Mouse (Mus musculus) frontal cortex, postnatal 25 days (tissue): Measurements from ENCODE around the gene Psmd1.

Experiments
- DNase-seq, 2 experiments: peaks; one replicate each; pipeline ENCODE4 v3.0.0; 2022; ENCODE audit warnings: low spot score in 2 of 2

The Psmd1 gene

DNA sequence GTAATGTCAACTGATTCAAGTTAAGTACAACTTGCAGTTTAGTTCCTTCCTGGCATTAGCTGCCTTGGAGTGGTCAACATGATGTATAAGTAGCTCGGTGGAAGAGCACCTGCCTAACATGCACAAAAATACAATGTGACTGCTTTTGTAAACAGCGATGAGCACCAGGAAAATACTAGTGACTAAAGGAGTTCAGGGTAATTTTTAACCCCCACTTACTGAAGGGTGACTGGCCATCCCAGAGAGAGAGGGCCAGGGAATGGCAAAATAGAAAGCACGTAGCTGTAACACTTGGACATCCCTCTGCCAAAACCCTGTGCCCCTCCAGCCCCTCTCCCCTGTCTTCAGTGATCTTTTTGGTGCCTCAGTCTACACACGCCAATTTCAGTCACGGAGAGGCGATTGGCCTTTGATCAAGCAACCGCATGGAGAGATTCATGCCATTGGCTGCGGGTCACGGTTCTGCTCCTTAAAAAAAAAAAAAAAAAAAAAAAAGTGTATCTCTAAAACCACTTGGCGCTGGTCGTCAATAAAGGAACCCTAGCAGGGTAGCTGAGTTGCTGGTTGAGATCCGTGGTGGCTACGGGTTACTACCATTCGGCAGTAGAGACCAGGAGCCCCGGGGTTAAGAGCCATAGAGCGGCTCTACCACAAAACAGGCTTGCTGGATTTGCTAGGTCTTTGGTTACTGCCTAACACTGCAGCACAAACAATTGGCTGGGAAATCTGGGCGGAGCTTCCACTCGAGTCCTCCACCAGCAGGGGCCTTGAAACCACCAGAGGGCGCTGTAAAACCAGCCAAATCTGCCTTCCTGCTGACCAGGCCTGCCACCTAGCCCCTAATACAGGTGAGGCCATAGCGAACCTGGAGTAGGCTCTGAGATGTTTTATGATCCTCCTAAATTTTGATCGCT, 5.1 kb upstream of the Psmd1 start:
- DNase-seq: peak; percentile 86 to 93

DNA sequence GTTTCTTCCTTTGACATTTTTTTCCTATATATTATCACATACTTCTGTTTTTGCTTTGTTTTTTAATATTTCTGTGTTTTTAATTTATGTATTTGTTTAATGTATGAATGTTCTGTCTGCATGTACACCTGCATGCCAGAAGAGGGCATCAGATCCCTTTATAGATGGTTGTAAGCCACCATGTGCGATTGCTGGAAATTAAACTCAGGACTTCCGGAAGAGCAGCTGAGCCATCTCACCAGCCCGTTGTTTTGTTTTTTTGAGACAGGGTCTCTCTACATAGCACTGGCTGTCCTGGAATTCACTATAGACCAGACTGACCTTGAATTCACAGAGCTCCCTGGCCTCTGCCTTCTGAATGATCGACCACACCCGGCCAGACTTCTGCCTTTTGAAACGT, 1.7 kb upstream of the Psmd1 start:
- DNase-seq: no peak

DNA sequence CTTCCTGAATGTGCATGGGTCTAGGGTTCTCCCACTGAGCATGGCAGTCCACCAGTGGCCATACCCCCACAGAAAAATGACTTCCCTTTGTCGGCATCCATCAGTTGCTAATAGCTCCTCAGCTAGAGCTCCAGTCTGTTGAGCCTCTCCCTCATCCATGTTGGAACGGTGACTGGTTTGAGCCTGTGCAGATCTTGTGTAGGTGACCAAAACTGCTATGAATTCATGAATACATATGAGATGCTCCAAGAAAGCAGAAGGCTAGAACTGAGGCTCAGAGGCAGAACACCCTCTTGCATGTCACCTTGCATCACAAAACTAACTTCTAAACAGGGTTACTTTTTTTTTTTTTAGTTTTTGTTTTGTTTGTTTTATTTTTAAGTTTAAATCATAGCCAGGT, 12.4 kb downstream of the Psmd1 start:
- DNase-seq: no peak

DNA sequence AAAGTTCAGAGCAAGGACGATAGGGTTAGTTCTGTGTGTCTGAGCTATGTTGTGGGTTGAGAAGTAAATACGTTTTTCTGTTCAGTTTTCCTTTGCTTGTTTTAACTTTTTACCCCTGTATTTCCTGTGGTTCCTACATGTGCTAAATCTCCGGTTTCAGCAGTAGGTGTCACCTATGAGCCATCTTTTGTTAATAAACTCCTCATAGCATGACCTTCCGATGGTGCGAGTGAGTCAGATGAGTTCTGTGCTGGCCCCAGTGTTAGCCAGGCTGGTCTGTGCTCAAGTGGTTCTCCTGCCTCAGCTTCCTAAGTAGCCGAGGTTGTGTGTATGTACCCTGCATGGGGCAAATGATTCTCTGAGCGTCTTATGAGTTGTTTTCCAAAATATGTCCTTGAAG, 30.2 kb downstream of the Psmd1 start:
- DNase-seq: no peak

DNA sequence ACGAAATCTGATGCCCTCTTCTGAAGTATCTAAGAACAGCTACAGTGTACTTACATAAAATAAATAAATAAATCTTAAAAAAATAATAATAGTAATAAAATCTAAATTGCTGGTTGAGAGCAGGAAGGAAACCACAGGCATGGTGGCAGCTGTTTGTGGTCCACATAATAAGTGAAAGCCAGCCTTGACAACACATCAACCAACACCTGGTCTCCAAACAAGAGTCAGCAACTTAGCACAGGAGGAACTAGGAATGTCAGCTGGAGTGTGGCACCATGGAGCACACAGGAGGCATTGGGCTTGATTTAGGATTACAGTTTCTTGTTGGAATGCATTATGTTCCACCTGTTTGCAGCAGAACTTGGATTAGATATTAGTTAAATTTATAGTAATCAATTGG, 40.9 kb downstream of the Psmd1 start:
- DNase-seq: no peak

DNA sequence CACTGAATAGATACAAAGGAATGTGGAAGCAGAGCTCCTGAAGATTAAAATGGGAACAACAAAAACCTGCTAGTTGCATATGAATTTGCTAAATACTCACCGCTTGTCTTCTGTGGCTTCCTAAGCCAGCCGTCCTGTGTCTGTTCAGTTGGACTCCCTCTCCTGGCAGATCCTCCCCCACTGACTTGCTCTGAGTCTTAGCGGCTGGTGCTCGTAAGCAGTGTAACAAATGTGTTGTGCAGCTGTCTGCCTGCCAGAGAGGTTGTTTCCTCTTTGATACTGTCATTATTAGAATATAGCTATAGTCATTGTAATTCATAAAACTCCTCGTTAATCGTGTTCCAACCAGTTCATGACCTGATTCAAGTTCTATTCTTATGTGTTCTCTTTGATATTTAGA, 47.6 kb downstream of the Psmd1 start, which contains the start of gene Htr2b:
TSS of gene Htr2b (minus strand) at position 192 of the 400 bp plus-strand sequence.
- peak in 1 of 2 experiments; percentile 15 for DNase-seq

DNA sequence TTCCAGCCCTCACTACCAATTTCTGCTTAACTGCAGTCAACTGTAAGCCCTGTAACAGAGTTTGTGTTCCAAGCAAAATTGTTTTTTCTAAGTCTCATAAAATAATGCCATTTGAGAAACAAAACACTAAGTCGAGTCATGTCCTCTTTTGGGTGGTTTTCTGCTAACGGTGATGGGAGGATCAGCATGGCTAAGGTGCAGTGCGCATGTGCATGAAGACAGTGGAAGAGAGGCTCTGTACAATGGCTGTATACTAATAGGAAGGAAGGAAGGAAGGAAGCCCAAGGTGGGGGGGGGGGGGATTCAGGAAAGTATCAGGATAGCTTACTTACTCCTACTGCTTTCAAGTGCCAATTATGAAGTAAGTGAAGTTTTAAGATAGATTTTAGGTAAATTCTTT, 50.0 kb downstream of the Psmd1 start:
- no peak for DNase-seq

DNA sequence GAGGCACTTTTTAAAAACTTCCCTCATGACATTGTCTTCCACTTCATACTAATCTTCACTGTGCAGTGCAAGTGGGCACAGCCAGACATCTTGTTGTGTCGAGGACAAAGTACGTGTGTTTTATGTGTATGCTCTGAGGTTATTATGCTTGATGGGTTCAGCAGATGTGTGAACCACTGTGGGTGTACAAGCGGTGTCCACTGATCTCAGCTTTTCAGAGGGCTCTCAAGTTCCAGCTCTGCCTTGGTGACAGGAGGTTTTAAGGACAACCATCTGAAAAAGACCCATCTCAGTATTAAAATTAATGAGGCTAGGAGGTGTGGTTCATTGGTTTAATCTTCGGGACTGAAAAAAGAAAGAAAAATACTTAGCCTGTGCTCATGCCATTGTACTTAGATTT, 55.4 kb downstream of the Psmd1 start:
- no peak for DNase-seq

DNA sequence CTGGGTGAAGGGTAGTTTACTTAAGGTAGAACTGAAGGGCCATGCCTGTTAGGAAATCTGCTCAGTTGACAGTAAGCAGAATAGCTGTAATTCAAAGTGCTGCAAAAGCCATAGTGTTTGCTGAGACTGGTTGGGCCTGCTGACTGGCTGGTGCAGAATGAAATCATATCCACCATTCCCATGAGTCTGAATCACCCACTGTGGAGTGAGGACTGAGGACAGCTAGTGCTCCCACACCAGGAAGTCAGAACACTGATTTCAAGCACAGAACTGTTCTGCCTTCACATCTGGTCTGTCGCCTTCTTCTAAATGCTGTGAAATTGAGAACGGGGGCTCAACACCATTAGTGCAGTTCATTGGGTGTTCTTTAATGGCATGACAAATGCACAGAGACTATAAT, 61.8 kb downstream of the Psmd1 start:
- no peak for DNase-seq

DNA sequence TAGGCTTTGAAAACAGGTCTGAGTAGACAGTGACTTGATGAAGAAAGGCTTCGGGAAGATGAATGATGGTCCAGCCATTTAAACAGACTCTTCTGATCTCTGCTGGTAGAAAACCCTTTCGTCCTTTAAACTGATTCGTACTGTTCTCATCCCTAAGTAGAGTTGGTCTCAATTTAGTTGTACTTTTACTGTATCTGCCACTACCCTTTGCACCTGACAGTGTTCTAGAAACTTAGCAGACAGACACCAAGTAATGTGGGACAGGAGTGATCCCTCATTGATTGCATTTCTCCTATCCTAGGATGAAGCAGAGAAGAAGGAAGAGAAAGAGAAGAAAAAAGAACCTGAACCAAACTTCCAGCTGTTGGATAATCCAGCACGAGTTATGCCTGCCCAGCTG, 69.2 kb downstream of the Psmd1 start, which contains the start of gene Gm21972:
TSS of gene Gm21972 (plus strand) at position 301 of the 400 bp plus-strand sequence.
- DNase-seq: no peak

DNA sequence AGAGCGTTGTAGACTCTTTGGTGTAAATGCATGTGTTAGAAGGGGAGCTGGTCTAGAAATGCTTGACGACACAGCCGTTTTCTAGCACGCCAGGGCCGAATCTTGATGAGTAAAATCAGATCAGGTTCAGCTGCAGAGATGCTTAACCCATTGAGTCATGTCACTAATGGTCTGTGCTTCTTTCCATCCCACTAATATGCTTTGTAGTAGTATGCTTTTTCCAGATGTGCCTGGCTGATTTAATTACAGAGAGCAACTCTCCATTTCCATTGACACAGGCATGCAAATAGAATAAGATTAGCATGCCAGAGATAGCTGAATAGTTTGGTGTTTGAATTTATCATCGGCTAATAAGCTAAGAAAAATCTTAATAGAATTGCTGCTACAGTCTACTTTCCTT, 71.1 kb downstream of the Psmd1 start:
- DNase-seq: no peak

DNA sequence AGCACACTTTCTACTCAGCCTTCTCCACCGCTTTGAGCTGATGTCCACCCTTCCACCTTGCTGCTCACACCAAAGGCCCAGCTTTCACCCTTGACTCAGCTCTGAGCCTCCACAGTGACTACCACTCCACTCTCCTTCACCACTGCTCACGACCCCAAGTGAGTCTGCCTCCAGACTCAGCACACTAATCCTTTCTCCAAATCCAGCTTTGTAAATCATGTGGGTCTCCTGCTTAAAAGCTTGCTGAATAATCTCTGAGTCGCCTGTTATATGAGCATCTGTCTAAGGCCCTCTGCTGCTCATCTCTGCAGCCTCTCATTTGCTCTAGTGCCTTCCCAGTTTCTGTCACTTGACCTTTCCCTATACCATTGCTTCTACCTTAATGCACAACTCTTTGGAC, 76.9 kb downstream of the Psmd1 start:
- DNase-seq: no peak

DNA sequence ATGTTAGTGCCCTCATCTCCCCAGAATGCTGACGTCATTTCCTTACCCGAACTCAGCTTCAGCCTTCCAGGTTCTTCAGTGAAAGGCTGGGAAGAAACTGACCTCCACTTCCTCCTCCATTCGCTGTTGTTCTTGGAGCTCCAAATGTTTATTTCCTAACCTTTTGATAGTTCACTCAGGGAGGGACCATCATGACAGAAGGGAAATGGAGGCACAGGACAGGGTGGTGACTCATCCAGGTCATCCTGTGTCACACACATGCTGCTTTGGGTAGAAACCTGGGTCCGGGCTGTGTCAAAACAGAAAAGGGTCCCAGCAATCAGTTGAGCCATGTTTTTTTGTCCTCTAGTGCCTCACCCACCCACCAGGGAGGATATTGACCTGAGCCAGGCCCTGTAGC, 79.0 kb downstream of the Psmd1 start:
- DNase-seq: no peak

DNA sequence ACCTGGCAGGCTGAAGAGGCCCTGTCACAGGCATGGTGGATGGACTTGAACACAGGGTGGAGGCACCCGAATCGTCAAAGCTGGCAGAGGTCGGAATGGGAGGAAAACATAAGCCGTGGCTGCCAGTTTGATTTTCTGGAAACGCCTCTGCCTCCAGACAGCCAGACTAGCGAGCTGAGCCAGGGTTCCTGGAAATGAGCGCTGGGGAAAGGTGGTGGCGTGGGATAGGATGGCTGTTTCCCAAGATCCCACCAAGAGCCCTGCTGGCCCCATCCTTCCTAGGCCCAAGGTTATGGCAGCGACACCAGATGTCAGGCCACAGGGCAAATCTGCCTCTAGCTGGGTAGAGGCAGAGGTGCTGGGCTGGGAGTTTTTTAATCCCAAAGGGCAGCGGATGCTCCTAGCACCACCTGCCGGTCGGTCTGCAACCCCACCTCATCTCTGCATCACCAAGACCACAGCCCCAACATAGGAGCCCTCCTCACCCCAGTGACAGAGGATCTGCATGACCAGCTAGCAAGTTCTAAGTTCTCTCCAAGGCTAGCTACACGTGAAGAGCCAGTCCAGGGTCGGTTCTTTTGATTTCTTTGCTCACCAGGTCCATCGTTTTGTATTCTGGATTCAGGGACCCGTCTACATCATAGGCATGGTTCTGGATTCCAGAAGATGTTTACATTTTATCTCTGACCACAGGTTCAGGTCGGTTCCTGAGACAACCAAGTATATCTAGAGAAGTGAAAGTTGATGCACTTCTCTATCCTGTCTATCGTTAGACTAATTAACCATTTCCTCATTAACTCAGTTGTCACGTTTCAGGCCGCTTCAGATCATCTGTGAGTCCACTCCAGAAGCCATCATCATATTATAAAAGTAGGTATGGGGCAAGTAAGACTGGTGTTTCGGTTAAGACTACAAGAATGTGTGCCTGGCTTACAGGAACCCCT, 80.1 kb downstream of the Psmd1 start:
- no peak for DNase-seq

DNA sequence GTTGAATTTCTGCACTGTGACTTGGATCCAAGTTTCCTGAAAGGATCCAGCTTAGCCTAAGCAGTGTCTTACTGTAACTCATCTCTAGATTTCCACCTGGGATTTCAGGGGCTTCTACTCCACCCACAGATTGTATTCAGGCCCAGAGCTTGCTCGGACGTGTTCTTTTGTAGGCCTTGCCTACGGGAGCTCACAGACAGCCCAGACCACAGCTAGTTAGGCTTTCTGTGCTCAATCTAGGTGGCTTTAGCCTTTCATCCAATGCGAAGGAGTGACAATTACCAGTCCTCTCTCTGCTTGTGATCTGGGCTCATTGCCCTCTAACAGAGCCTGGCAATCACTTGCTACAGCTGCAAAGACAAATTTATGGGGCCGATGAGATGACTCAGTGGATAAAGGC, 82.1 kb downstream of the Psmd1 start:
- no peak for DNase-seq

DNA sequence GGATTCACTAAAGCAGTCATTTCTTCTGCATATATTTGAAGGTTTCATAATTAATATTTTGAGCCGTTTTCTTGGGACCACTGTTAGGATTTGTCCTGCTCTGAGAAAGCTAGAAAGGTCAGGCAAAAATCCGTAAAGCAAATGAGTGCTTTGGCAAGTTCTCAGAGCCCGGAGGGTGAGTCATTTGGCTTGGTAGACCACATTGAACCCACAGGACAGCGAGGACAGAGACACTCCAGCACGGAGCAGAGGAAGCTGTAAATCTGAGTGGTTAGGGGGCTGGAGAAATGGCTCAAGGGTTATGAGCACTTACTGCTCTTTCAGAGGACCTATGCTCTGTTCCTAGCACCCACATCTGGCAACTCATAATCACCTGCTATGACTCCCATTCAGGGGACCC, 83.4 kb downstream of the Psmd1 start:
- DNase-seq: no peak

DNA sequence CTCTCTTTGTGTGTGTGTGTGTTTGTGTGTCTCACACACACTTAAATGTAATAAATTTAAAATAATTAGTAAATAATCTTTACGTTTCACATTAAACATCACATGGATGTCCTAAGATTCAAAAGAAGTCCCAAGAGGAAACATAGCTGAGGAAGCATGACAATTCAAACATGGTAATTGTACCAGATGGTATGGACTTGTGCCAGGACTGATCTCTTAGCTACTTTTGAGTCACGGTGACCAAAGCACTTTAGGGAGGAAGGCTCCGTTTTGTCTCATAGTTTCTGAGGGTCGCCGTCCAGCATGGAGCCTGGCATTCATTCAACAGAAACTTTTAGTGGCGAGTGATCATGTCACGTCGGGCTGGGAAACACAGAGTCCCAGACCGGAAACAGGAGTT, 84.0 kb downstream of the Psmd1 start:
- no peak for DNase-seq

DNA sequence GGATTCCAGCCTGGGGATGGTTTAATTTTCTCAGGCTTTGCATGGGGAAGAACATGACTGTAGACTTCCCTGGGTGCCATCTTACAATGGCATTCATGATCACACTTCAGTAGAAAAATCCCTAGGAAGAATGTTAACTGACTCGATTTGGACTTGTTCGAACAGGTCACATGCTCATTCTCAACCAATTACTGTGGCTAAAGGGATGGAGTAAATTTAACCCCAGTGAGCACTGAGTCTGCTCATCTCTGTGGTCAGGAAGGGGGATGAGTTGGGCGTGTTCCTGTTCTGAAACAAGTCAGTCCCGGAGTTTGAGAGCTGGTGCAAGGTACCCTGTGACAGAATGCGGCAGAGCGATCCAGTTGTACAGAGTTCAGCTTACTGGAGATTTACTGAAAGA, 86.7 kb downstream of the Psmd1 start:
- DNase-seq: no peak

DNA sequence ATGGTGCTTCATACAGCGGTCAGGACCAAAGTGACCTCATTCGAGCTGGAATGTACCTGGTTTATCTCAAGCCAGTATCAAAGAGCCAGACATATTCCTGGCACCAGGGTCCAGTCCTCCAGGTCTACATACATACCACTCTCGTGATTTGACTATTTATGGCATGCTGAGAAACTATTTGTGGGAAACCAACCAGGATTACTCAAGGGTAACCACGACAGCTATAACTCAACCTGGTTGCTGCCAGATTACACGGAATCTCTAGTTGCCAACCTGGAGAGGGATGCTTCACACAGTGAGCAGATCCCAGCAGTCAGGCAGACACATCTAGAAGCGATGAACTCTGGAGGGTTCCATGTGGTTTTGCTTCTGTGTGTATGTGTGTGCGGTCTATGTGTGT, 87.2 kb downstream of the Psmd1 start:
- no peak for DNase-seq

DNA sequence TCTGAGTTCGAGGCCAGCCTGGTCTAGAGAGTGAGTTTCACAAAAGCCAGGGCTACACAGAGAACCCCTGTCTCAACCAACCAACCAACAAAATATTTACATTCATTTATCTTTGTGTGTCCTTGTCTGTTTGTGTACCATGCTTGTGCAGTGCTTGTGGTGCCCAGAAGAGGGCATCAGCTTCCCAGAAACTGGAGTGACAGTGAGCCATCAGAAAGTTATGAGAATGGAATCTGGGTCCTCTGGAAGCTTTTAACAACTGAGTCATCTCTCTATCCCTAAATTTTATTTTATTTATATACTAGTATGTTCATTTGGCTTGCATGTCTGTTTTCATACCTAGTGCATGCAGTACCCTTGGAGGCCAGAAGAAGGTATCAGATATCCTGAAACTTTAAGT, 88.4 kb downstream of the Psmd1 start:
- DNase-seq: no peak

DNA sequence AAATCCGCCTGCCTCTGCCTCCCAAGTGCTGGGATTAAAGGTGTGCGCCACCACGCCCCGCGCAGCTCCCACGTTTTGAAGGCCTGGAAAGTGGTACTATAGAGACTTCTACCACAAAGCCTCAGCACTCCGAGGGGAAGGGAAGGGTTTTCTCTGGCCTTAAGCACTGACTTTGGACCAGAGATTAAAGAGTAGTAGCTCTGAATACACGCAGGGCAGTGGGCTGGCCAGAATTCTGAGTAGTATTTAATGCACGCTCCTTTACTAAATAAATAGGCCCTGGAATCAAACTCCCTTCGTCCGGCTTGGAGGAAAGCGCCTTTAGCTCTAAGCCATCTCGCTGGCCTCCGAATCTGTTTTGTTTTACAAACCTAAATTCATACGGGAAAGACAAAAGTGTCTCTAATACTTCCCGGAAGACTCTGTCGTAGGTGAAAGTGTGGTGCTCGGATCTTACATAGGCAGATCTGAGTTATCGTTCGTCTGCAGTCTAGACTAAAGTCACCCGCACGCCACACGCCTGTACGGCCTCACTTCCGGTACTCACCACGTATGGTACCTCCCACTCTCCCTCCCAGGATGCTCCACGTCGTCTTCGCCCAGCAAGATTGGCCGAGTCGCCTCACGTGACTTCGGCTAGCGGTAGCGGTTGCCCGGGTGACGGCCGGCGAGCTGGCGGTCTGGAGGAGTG, 90.1 kb downstream of the Psmd1 start, which contains the start of gene Armc9:
TSS of gene Armc9 (plus strand) at position 648 of the 691 bp plus-strand sequence.
- peak; percentile 86 to 93 for DNase-seq

DNA sequence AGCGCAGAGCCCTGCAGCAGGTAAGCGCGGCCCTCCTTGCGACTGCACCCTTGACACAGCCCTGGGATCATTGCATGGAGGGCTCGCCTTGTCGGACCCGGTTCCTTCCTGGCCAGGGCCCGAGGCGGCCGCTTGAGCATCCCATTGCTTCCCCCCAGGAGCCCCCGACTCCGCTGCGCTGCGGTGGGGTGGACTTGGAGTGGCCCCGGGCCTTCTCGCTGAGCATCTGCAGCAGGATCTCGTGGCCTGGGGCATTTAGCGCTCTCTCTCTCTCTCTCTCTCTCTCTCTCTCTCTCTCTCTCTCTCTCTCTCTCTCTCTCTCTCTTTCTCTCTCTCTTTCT, 90.6 kb downstream of the Psmd1 start:
- DNase-seq: no peak
